ENCODE assay signal across 38 mouse cellular contexts in the genomic region with DNA sequence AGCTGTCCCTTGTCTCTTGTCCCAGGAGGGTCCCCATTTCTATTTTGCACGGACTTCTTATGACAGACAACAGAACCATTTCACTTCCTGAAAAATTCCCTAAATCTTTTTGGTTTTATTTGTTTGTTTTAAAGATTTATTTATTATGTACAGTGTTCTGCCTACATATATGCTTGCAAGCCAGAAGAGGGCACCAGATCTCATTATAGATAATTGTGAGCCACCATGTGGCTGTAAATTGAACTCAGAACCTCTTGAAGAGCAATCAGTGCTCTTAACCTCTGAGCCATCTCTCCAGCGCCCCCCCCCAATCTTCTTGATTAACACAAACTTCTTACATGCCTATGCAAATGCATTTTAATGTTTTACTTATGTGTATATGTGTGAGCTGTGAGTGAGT. TPM values are rescaled to one million over a fixed set of nuclear protein-coding genes. Genes with fewer than 3 reads are reported as not detected.
DNase-seq lines count a peak whose midpoint lies in the region; ATAC-seq and TF ChIP-seq lines count a peak whose summit lies in the region.
"Had no signal": no experiment of that assay in that cellular context is flagged by ENCODE, and none has a peak within 500 bp of the region (broad histone marks: within the 10 kb centered on the region; RNA-seq: fewer than 3 reads in every experiment).

No protein-coding gene starts in this region.

- no peak for ATAC-seq in heart, embryonic 12.5 days (ENCODE audit: insufficient number of reproducible peaks, low FRiP score)
- no peak for ATAC-seq in lung, embryonic 14.5 days (ENCODE audit: insufficient read depth)
- no peak for ATAC-seq in liver, embryonic 12.5 days
- ATAC-seq: activated CD4-positive, CD25-positive, alpha-beta regulatory T cell, adult 4 months; forebrain, embryonic 13.5 days; midbrain, embryonic 13.5 days had no signal

- H3K4me2 ChIP-seq in heart, embryonic 12.5 days: no peak overlapping the region
- no peak overlapping the region for H3K4me2 ChIP-seq in lung, embryonic 14.5 days
- no peak overlapping the region for H3K4me2 ChIP-seq in liver, embryonic 12.5 days
- H3K4me2 ChIP-seq: embryonic facial prominence, embryonic 13.5 days; forebrain, embryonic 13.5 days; hindbrain, embryonic 13.5 days; midbrain, embryonic 13.5 days; neural tube, embryonic 12.5 days; stomach, embryonic 15.5 days had no signal

- intact Hi-C loops in heart, adult 2 months (cut with DNase I): no loop called here

- H3K4me1 ChIP-seq in heart, adult 2 months (ENCODE audit: control insufficient read depth, insufficient read depth, low read length): no peaks in the 10 kb centered on the region
- H3K4me1 ChIP-seq in heart, embryonic 12.5 days (replicated peaks): peaks cover 5% of the 10 kb centered on the region; the same call in 1 of the 2 replicates
- H3K4me1 ChIP-seq in lung, embryonic 14.5 days (ENCODE audit: insufficient read depth): no peaks in the 10 kb centered on the region
- no peaks in the 10 kb centered on the region for H3K4me1 ChIP-seq in liver, embryonic 12.5 days
- H3K4me1 ChIP-seq: forebrain, embryonic 13.5 days; hindbrain, embryonic 13.5 days; midbrain, embryonic 13.5 days; neural tube, embryonic 12.5 days; stomach, embryonic 15.5 days had no signal

- no peak for DNase-seq in heart, adult 2 months
- no peak for DNase-seq in lung, embryonic 14.5 days
- DNase-seq in lung, postnatal 14 days: no peak
- DNase-seq in A20 (ENCODE audit: low read depth, low spot score) (peak; percentile 31), adipocyte (ENCODE audit: low spot score) (peak; percentile 26)
- no peak for DNase-seq in ovary, postnatal 14 days (ENCODE audit: low spot score)
- DNase-seq: adrenal gland, postnatal 25 days; cerebellum, adult 8-10 months; cerebellum, postnatal 36 days; embryo, embryonic 11 days; gastrocnemius, postnatal 10 days; kidney, postnatal 4 days; liver; retina, postnatal 1 day; right cerebral cortex, postnatal 25 days; spleen, adult 18-20 months; thymus, adult 18-20 months had no signal

- WGBS in heart, adult 2 months: 60% methylated on average over 2 of the region's 2 CpGs
- 43% methylated on average over 2 of the region's 2 CpGs for WGBS in heart, embryonic 12.5 days
- 22% methylated on average over 2 of the region's 2 CpGs for WGBS in lung, embryonic 14.5 days
- 33% methylated on average over 2 of the region's 2 CpGs for WGBS in liver, embryonic 12.5 days (ENCODE audit: insufficient replicate concordance)

- H3K9ac ChIP-seq in heart, adult 2 months (ENCODE audit: low read depth, low read length): no peak overlapping the region
- H3K9ac ChIP-seq in heart, embryonic 12.5 days: no peak overlapping the region
- no peak overlapping the region for H3K9ac ChIP-seq in lung, embryonic 14.5 days
- no peak overlapping the region for H3K9ac ChIP-seq in liver, embryonic 12.5 days
- H3K9ac ChIP-seq: embryonic facial prominence, embryonic 13.5 days; forebrain, embryonic 13.5 days; hindbrain, embryonic 13.5 days; midbrain, embryonic 13.5 days; neural tube, embryonic 12.5 days; stomach, embryonic 15.5 days had no signal

- no peak overlapping the region for H3K27ac ChIP-seq in heart, adult 2 months
- no peak overlapping the region for H3K27ac ChIP-seq in heart, embryonic 12.5 days (ENCODE audit: poor library complexity, severe bottlenecking)
- H3K27ac ChIP-seq in lung, embryonic 14.5 days (ENCODE audit: low read depth): no peak overlapping the region
- H3K27ac ChIP-seq in liver, embryonic 12.5 days: no peak overlapping the region
- H3K27ac ChIP-seq: embryonic facial prominence, embryonic 13.5 days; forebrain, embryonic 13.5 days; hindbrain, embryonic 13.5 days; limb, embryonic 10.5 days; midbrain, embryonic 13.5 days; neural tube, embryonic 12.5 days; stomach, embryonic 15.5 days had no signal

- TF ChIP-seq CTCF in heart, adult 2 months (IDR thresholded peaks at IDR 0.05): peak; percentile 20; the same call in 1 of the 2 replicates
- TF ChIP-seq CTCF in lung, embryonic 14.5 days (IDR thresholded peaks at IDR 0.05; ENCODE audit: low read depth): peak; percentile 15; the same call in 1 of the 2 replicates

- no peak for TF ChIP-seq EP300 in heart, adult 2 months (IDR thresholded peaks at IDR 0.05; ENCODE audit: insufficient read depth, low read depth, low read length)

- no peaks in the 10 kb centered on the region for H3K27me3 ChIP-seq in heart, adult 2 months (ENCODE audit: control insufficient read depth, insufficient read depth, low read length)
- H3K27me3 ChIP-seq in heart, embryonic 12.5 days (replicated peaks): no peaks in the 10 kb centered on the region
- no peaks in the 10 kb centered on the region for H3K27me3 ChIP-seq in lung, embryonic 14.5 days (ENCODE audit: insufficient read depth, low read length)
- peaks cover 5% of the 10 kb centered on the region; the same call in 1 of the 2 replicates for H3K27me3 ChIP-seq in liver, embryonic 12.5 days (replicated peaks)
- H3K27me3 ChIP-seq: embryonic facial prominence, embryonic 13.5 days; forebrain, embryonic 13.5 days; hindbrain, embryonic 13.5 days; neural tube, embryonic 12.5 days; stomach, embryonic 15.5 days had no signal

- no peaks in the 10 kb centered on the region for H3K79me2 ChIP-seq in heart, adult 2 months (replicated peaks; ENCODE audit: control insufficient read depth, insufficient read depth, low read length)

- no peak overlapping the region for H3K4me3 ChIP-seq in heart, adult 2 months
- H3K4me3 ChIP-seq in heart, embryonic 12.5 days: no peak overlapping the region
- H3K4me3 ChIP-seq in lung, embryonic 14.5 days (ENCODE audit: low read depth, low read length): no peak overlapping the region
- H3K4me3 ChIP-seq in liver, embryonic 12.5 days: no peak overlapping the region
- H3K4me3 ChIP-seq: embryonic facial prominence, embryonic 13.5 days; erythroblast, embryonic 14.5 days; forebrain, embryonic 13.5 days; hindbrain, embryonic 13.5 days; limb, embryonic 10.5 days; midbrain, embryonic 13.5 days; neural tube, embryonic 12.5 days; stomach, embryonic 15.5 days had no signal

- no peaks in the 10 kb centered on the region for H3K36me3 ChIP-seq in heart, adult 2 months (ENCODE audit: control insufficient read depth, insufficient read depth, low read length)
- no peaks in the 10 kb centered on the region for H3K36me3 ChIP-seq in heart, embryonic 12.5 days
- no peaks in the 10 kb centered on the region for H3K36me3 ChIP-seq in lung, embryonic 14.5 days (ENCODE audit: insufficient read depth)
- H3K36me3 ChIP-seq in liver, embryonic 12.5 days: no peaks in the 10 kb centered on the region
- H3K36me3 ChIP-seq: embryonic facial prominence, embryonic 13.5 days; G1E; hindbrain, embryonic 13.5 days; limb, embryonic 10.5 days; midbrain, embryonic 13.5 days; neural tube, embryonic 12.5 days; stomach, embryonic 15.5 days had no signal

- peaks cover 6% of the 10 kb centered on the region; the same call in 1 of the 2 replicates for H3K9me3 ChIP-seq in heart, embryonic 12.5 days (replicated peaks)
- no peaks in the 10 kb centered on the region for H3K9me3 ChIP-seq in lung, embryonic 14.5 days (ENCODE audit: low read depth, low read length)
- peaks cover 4% of the 10 kb centered on the region; the same call in 1 of the 2 replicates for H3K9me3 ChIP-seq in liver, embryonic 12.5 days (replicated peaks)
- H3K9me3 ChIP-seq: embryonic facial prominence, embryonic 13.5 days; hindbrain, embryonic 13.5 days; limb, embryonic 10.5 days; midbrain, embryonic 13.5 days; neural tube, embryonic 12.5 days; stomach, embryonic 15.5 days had no signal

- TF ChIP-seq POLR2A in heart, adult 2 months (IDR thresholded peaks at IDR 0.05; ENCODE audit: insufficient read depth, low read depth, low read length): no peak

RNA-seq across cellular contexts. Expression of gene Gm21976, which starts 11.0 kb away (rescaled TPM):
- not detected for total RNA-seq in heart, adult 2 months (2021)
- polyA plus RNA-seq in heart, adult 2 months (2012; rRNA removed): not detected in 2 replicates
- polyA plus RNA-seq in heart, embryonic 12.5 days (2016; fragmentation: Nextera tagmentation; extraction: Ambion mirVana): not detected in 2 replicates
- not detected in 2 replicates for polyA plus RNA-seq in lung, embryonic 14.5 days (2014; fragmentation: Nextera tagmentation; extraction: Ambion mirVana)
- polyA plus RNA-seq in liver, embryonic 12.5 days (2016; fragmentation: Nextera tagmentation; extraction: Ambion mirVana): not detected in 2 replicates
- total RNA-seq: adrenal gland, postnatal 25 days; G1E; gastrocnemius, postnatal 10 days; heart, postnatal 25 days; layer of hippocampus, postnatal 10 days; left cerebral cortex, adult 8-10 months; megakaryocyte, adult 5-6 weeks had no signal
- polyA plus RNA-seq: activated CD4-positive, CD25-positive, alpha-beta regulatory T cell, adult 4 months; brain, embryonic 14.5 days; embryonic facial prominence, embryonic 13.5 days; erythroblast, embryonic 14.5 days; forebrain, embryonic 13.5 days; G1E; heart, embryonic 14.5 days; hindbrain, embryonic 13.5 days; intestine, embryonic 14.5 days; kidney, embryonic 14.5 days; limb, embryonic 10.5 days; liver, embryonic 16.5 days; midbrain, embryonic 13.5 days; neural tube, embryonic 12.5 days; stomach, embryonic 15.5 days had no signal

RNA-seq across cellular contexts. Expression of gene Btf3, which starts 26.1 kb away (rescaled TPM):
- total RNA-seq in heart, adult 2 months (2021): 100 to 1,000 TPM; 193 to 218 TPM
- polyA plus RNA-seq in heart, adult 2 months (2012; rRNA removed): 88.2 and 135 TPM in 2 replicates
- 474 and 476 TPM in 2 replicates for polyA plus RNA-seq in heart, embryonic 12.5 days (2016; fragmentation: Nextera tagmentation; extraction: Ambion mirVana)
- polyA plus RNA-seq in lung, embryonic 14.5 days (2014; fragmentation: Nextera tagmentation; extraction: Ambion mirVana): 746 and 761 TPM in 2 replicates
- polyA plus RNA-seq in liver, embryonic 12.5 days (2016; fragmentation: Nextera tagmentation; extraction: Ambion mirVana): 552 and 568 TPM in 2 replicates

RNA-seq across cellular contexts. Expression of gene Ankra2, which starts 27.8 kb away (rescaled TPM):
- 10 to 100 TPM; 35.6 to 46.8 TPM for total RNA-seq in heart, adult 2 months (2021)
- polyA plus RNA-seq in heart, adult 2 months (2012; rRNA removed): 11.3 and 17.2 TPM in 2 replicates
- 16.1 and 18.5 TPM in 2 replicates for polyA plus RNA-seq in heart, embryonic 12.5 days (2016; fragmentation: Nextera tagmentation; extraction: Ambion mirVana)
- 19.8 and 21.2 TPM in 2 replicates for polyA plus RNA-seq in lung, embryonic 14.5 days (2014; fragmentation: Nextera tagmentation; extraction: Ambion mirVana)
- polyA plus RNA-seq in liver, embryonic 12.5 days (2016; fragmentation: Nextera tagmentation; extraction: Ambion mirVana): 11.6 and 11.7 TPM in 2 replicates

RNA-seq across cellular contexts. Expression of gene Utp15, which starts 27.9 kb away (rescaled TPM):
- 1 to 10 TPM; 5.7 to 6.7 TPM for total RNA-seq in heart, adult 2 months (2021)
- polyA plus RNA-seq in heart, adult 2 months (2012; rRNA removed): 4.2 and 6.2 TPM in 2 replicates
- 19.2 and 19.7 TPM in 2 replicates for polyA plus RNA-seq in heart, embryonic 12.5 days (2016; fragmentation: Nextera tagmentation; extraction: Ambion mirVana)
- 38.3 and 40.9 TPM in 2 replicates for polyA plus RNA-seq in lung, embryonic 14.5 days (2014; fragmentation: Nextera tagmentation; extraction: Ambion mirVana)
- polyA plus RNA-seq in liver, embryonic 12.5 days (2016; fragmentation: Nextera tagmentation; extraction: Ambion mirVana): 26.9 and 28.4 TPM in 2 replicates

Comparison
In these comparisons a context has a peak if more than half of its experiments do, and no peak if none do; other contexts are left out.
1. DNase-seq: peak in A20 (single experiment) and adipocyte (single experiment); none in heart, adult 2 months (0 of 2), lung, embryonic 14.5 days (single experiment), lung, postnatal 14 days (single experiment) and ovary, postnatal 14 days (single experiment).